Mouse (Mus musculus) erythroblast, adult 5-6 weeks (primary cell): ENCODE measurements around the gene Rdx. TPM values are rescaled to one million over a fixed set of nuclear protein-coding genes. Genes with fewer than 3 reads are reported as not detected.

Experiments
- ATAC-seq: replicated peaks from 2 replicates; pipeline ENCODE4 v1.8.0; 2016; ENCODE audit warnings: moderate number of reproducible peaks, mild to moderate bottlenecking, moderate TSS enrichment, inconsistent platforms; ENCODE audit not compliant: poor library complexity, low FRiP score, severe bottlenecking
- total RNA-seq, 2 experiments: library from RNA; stranded (forward) in 1 of 2; stranded (reverse) in 1 of 2; fragments of 150-400 nt in 1 of 2; fragments of 200-764, 138-1000 nt in 1 of 2; gene quantifications; 2 replicates each; pipeline versions ENCODE4 v1.2.3 to v1.2.4; 2015 to 2017; ENCODE audit warnings: low replicate concordance in 2 of 2

The Rdx gene
- total RNA-seq, 2 experiments from 2014 or later = 29.4 to 52.5 TPM

DNA sequence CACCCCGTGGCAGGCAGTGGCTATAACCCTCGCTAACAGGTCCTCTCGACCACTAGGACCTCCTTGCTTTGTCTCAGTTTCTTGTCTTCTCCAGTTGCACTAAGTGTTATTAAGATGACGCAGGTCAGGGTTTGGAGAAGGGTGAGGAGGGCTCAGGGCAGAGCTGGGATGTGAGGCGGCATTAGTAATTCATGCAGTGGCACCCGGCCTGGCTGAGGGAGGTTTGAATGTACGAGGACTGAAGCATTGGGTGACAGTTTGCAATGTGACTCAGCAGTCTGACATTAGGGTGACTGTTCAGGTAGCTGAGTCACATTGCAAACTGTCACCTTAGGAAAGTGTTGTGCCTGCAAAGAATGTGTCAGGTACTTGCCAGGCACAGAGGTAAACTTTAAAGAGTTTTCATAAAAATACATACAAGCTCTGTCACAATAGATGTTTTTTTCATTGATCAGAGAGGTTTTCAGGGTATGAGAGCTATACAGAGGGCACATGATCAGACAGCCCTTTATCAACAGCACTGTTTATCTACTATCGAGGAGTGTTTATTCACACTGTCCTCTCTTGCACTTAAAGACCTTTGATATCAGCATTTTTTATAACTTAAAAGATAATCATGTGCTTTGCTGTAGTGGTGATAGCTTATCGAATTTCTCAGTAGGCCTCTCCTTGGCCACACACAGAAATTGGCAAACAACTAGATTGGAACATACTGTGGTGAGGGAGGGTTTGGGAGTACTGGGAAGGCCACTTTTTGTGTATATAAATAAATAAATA lies 56.7 kb downstream of the Rdx start:
- ATAC-seq = peak; percentile 67

GRCm38 (mm10) chr9:52104225-52104615 lies 57.2 kb downstream of the Rdx start:
- ATAC-seq = no peak

- ATAC-seq = no peak
Observed at GRCm38 (mm10) chr9:52105423-52105822, 58.5 kb downstream of the Rdx start.

- no peak for ATAC-seq
Observed at GRCm38 (mm10) chr9:52107161-52107560, 60.2 kb downstream of the Rdx start.

GRCm38 (mm10) chr9:52110738-52111137 lies 63.8 kb downstream of the Rdx start:
- ATAC-seq = no peak

- no peak for ATAC-seq
Observed at GRCm38 (mm10) chr9:52113091-52113490, 66.1 kb downstream of the Rdx start.

- no peak for ATAC-seq
Observed at GRCm38 (mm10) chr9:52119212-52119611, 72.2 kb downstream of the Rdx start.

GRCm38 (mm10) chr9:52125225-52125624 lies 78.3 kb downstream of the Rdx start:
- no peak for ATAC-seq

- ATAC-seq = no peak
Observed at GRCm38 (mm10) chr9:52130348-52130747, 83.4 kb downstream of the Rdx start.

GRCm38 (mm10) chr9:52132771-52133170 lies 85.8 kb downstream of the Rdx start:
- no peak for ATAC-seq

Other genes with a start within 250 kb of the Rdx start
- 2.3 TPM in 1 of 2 replicates, not detected in the other for gene Fdx1, start 83.6 kb upstream of the Rdx start, total RNA-seq (2015; ENCODE audit: low replicate concordance)
- 1.1 and 1.7 TPM in 2 replicates for gene Fdx1, start 83.6 kb upstream of the Rdx start, total RNA-seq (2017; ENCODE audit: low replicate concordance)
- 0.19 and 1.0 TPM in 2 replicates for gene Zc3h12c, start 121.4 kb downstream of the Rdx start, total RNA-seq (2015; ENCODE audit: low replicate concordance)
- gene Zc3h12c, start 121.4 kb downstream of the Rdx start, total RNA-seq (2017; ENCODE audit: low replicate concordance) = 1.1 TPM in 2 replicates